Mouse (Mus musculus) limb, embryonic 11.5 days (tissue): ENCODE data around the gene Slc7a6. TPM values are rescaled to one million over a fixed set of nuclear protein-coding genes. Genes with fewer than 3 reads are reported as not detected.

Experiments used
- ATAC-seq: fragments of 200-750 bp; cut with Nextera tagmentation; 2 replicates; pipeline ENCODE4 v1.8.0; 2017; ENCODE audit warnings: low read depth; ENCODE audit not compliant: insufficient number of reproducible peaks, low FRiP score, low TSS enrichment
- DNase-seq: peaks from one replicate; pipeline ENCODE4 v3.0.0-alpha.2; 2015; ENCODE audit warnings: low spot score
- H3K27ac ChIP-seq: fragments of 300-500 bp; sonication (generic); replicated peaks from 2 replicates; pipeline ENCODE4 v1.5.1; 2014; ENCODE audit warnings: low read depth, mild to moderate bottlenecking, low read length
- H3K27me3 ChIP-seq: fragments of 300-500 bp; sonication (generic); 2 replicates; pipeline ENCODE4 v1.6.1; 2014; ENCODE audit warnings: mild to moderate bottlenecking, low read length, mixed read lengths; ENCODE audit not compliant: control insufficient read depth, insufficient read depth
- H3K36me3 ChIP-seq: fragments of 300-500 bp; sonication (generic); 2 replicates; pipeline ENCODE4 v1.6.1; 2014; ENCODE audit warnings: mild to moderate bottlenecking, low read length, moderate library complexity, mixed read lengths; ENCODE audit not compliant: control insufficient read depth, insufficient read depth
- H3K4me1 ChIP-seq: fragments of 300-500 bp; sonication (generic); 2 replicates; pipeline ENCODE4 v1.6.1; 2014; ENCODE audit warnings: low read length, mixed read lengths; ENCODE audit not compliant: control insufficient read depth, insufficient read depth
- H3K4me2 ChIP-seq: fragments of 300-500 bp; sonication (generic); 2 replicates; pipeline ENCODE4 v1.6.1; 2014; ENCODE audit warnings: low read depth, mild to moderate bottlenecking, moderate library complexity; ENCODE audit not compliant: severe bottlenecking
- H3K4me3 ChIP-seq: fragments of 300-500 bp; sonication (generic); 2 replicates; pipeline ENCODE4 v1.5.1; 2014; ENCODE audit warnings: low read depth, low read length
- H3K9ac ChIP-seq: fragments of 300-500 bp; sonication (generic); 2 replicates; pipeline ENCODE4 v1.6.1; 2014; ENCODE audit warnings: mild to moderate bottlenecking, low read length
- H3K9me3 ChIP-seq: fragments of 300-500 bp; sonication (generic); 2 replicates; pipeline ENCODE4 v1.6.1; 2016; ENCODE audit warnings: low read length; ENCODE audit not compliant: control insufficient read depth
- WGBS: fragments of 180-500 bp; shearing (Covaris S2); extraction: QIAGEN DNeasy Blood & Tissue Kit; methylation state at CpG from one replicate; pipeline ENCODE4 v1.1.7; 2014; 5-methylcytosine and 5-hydroxymethylcytosine counted together
- polyA plus RNA-seq: library from polyadenylated mRNA; unstranded; fragments of >200 nt; fragmentation: Nextera tagmentation; extraction: Ambion mirVana; gene quantifications from 2 replicates; pipeline ENCODE4 v1.2.1, GENCODE M21; 2014

The Slc7a6 gene
- polyA plus RNA-seq, 1 experiment from 2014 or later = 107 TPM

DNA sequence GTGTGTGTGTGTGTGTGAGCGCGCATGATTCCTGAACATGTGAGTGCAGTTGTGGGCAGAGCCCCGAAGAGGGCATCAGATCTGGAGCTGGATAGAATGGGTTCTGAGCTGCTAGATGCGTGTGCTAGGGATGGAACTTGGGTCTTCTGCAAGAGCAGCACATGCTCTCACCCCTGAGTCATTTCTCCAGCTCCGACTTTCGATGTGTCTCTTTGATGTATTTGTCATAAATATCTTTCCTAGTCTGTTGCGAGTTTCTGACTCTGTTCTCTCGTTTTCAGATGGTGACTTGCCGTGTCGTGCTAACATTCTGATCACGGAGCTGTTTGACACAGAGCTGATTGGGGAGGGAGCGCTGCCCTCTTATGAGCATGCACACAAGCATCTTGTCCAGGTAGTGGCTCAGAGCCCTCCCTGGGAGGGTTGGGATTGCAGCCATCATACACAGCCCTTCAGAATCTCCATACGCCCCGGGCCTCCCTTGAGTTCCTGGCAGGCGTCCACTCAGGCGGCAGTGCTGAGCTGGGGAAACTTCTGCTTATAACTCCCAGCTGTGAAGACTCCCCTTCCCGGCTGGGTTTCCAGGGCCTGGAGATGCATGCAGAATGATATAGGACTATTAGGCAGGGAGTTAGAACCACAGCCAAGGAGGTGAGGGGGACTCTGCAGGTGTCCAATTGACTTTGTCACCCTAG, 66.1 kb downstream of the Slc7a6 start:
- H3K36me3 ChIP-seq = peaks cover 7% of the 10 kb centered on the region; the same call in 1 of the 2 replicates

DNA sequence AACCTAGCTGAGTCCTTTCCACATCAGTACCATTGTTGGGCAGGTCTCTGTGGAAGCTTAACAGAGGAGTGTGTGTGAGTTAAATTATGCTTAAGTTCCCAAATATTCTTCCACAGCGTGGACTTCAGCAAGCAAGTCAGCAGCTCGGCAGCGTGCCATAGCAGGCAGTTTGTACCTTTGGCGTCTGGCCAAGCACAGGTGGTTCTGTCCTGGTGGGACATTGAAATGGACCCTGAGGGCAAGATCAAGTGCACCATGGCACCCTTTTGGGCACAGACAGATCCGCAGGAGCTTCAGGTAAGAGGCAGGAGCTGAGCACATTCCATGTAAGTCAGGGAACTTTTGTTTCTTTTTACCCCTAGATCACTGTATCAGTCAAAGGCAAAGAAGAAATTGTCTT, 68.4 kb downstream of the Slc7a6 start:
- 94% methylated on average over 5 of the region's 5 CpGs for WGBS
- peaks cover 3% of the 10 kb centered on the region; the same call in 1 of the 2 replicates for H3K36me3 ChIP-seq
- DNase-seq = no peak

More for the DNA sequence above, 66.1 kb downstream of the Slc7a6 start:
- Histone ChIP-seq H3K4me3 (no peak overlapping the region), H3K4me1 (no peaks in the 10 kb centered on the region), H3K4me2 (no peak overlapping the region), H3K9ac (no peak overlapping the region), H3K27ac (no peak overlapping the region), H3K9me3 (no peaks in the 10 kb centered on the region), H3K27me3 (no peaks in the 10 kb centered on the region)
- WGBS = 92% methylated on average over 17 of the region's 17 CpGs
- DNase-seq (no peak), ATAC-seq (no peak)

More for the DNA sequence above, 68.4 kb downstream of the Slc7a6 start:
- no peak overlapping the region for H3K4me2 ChIP-seq
- H3K9me3 ChIP-seq = no peaks in the 10 kb centered on the region
- no peaks in the 10 kb centered on the region for H3K4me1 ChIP-seq
- no peaks in the 10 kb centered on the region for H3K27me3 ChIP-seq
- no peak overlapping the region for H3K27ac ChIP-seq
- no peak overlapping the region for H3K4me3 ChIP-seq
- ATAC-seq = no peak
- H3K9ac ChIP-seq = no peak overlapping the region

Other genes starting within 250 kb of the Slc7a6 start
- gene Ctrl, start 235.0 kb upstream of the Slc7a6 start, polyA plus RNA-seq = 1.1 and 1.5 TPM in 2 replicates
- 24.6 and 28.4 TPM in 2 replicates for gene Psmb10, start 230.4 kb upstream of the Slc7a6 start, polyA plus RNA-seq
- gene Lcat, start 225.5 kb upstream of the Slc7a6 start, polyA plus RNA-seq = 1.2 and 1.3 TPM in 2 replicates
- gene Slc12a4, start 202.8 kb upstream of the Slc7a6 start, polyA plus RNA-seq = 23.5 and 27.2 TPM in 2 replicates
- not detected in 2 replicates for gene Dpep3, start 189.4 kb upstream of the Slc7a6 start, polyA plus RNA-seq
- gene Dus2, start 177.5 kb upstream of the Slc7a6 start, polyA plus RNA-seq = 18.8 and 21.8 TPM in 2 replicates
- not detected in 2 replicates for gene Dpep2nb, start 162.9 kb upstream of the Slc7a6 start, polyA plus RNA-seq
- gene Ddx28, start 157.0 kb upstream of the Slc7a6 start, polyA plus RNA-seq = 23.1 and 24.9 TPM in 2 replicates
- 6.4 and 6.6 TPM in 2 replicates for gene Nfatc3, start 110.0 kb upstream of the Slc7a6 start, polyA plus RNA-seq
- 4.6 and 5.6 TPM in 2 replicates for gene Esrp2, start 31.9 kb upstream of the Slc7a6 start, polyA plus RNA-seq
- 5.9 and 6.7 TPM in 2 replicates for gene Pla2g15, start 18.5 kb upstream of the Slc7a6 start, polyA plus RNA-seq
- 50.8 and 52.9 TPM in 2 replicates for gene Slc7a6os, start 42.1 kb downstream of the Slc7a6 start, polyA plus RNA-seq
- 61.7 and 61.8 TPM in 2 replicates for gene Prmt7, start 42.1 kb downstream of the Slc7a6 start, polyA plus RNA-seq
- 0.30 and 0.49 TPM in 2 replicates for gene Smpd3, start 169.1 kb downstream of the Slc7a6 start, polyA plus RNA-seq
- gene Zfp90, start 246.5 kb downstream of the Slc7a6 start, polyA plus RNA-seq = 29.1 and 29.9 TPM in 2 replicates